Mouse (Mus musculus) forebrain, embryonic 16.5 days (tissue): ENCODE data around the gene Coq2. TPM values are rescaled to one million over a fixed set of nuclear protein-coding genes. Genes with fewer than 3 reads are reported as not detected.

Source experiments
- ATAC-seq: fragments of 200-750 bp; cut with Nextera tagmentation; 2 replicates; pipeline ENCODE4 v1.8.0; 2017; ENCODE audit warnings: mild to moderate bottlenecking, moderate library complexity
- H3K27ac ChIP-seq: fragments of 300-500 bp; sonication (generic); 2 replicates; pipeline ENCODE4 v1.5.1; 2014; ENCODE audit warnings: low read length, control low read depth
- H3K27me3 ChIP-seq: fragments of 300-500 bp; sonication (generic); replicated peaks from 2 replicates; pipeline ENCODE4 v1.6.1; 2014; ENCODE audit warnings: low read length; ENCODE audit not compliant: control insufficient read depth, insufficient read depth
- H3K36me3 ChIP-seq: fragments of 300-500 bp; sonication (generic); 2 replicates; pipeline ENCODE4 v1.6.1; 2014; ENCODE audit not compliant: control insufficient read depth, insufficient read depth
- H3K4me1 ChIP-seq: fragments of 300-500 bp; sonication (generic); replicated peaks from 2 replicates; pipeline ENCODE4 v1.6.1; 2014; ENCODE audit warnings: low read length; ENCODE audit not compliant: control insufficient read depth, insufficient read depth
- H3K4me2 ChIP-seq: fragments of 300-500 bp; sonication (generic); 2 replicates; pipeline ENCODE4 v1.6.1; 2014; ENCODE audit warnings: mild to moderate bottlenecking, low read length, control low read depth
- H3K4me3 ChIP-seq: fragments of 300-500 bp; sonication (generic); replicated peaks from 2 replicates; pipeline ENCODE4 v1.5.1; 2014; ENCODE audit warnings: mild to moderate bottlenecking, low read length, control low read depth
- H3K9ac ChIP-seq: fragments of 300-500 bp; sonication (generic); replicated peaks from 2 replicates; pipeline ENCODE4 v1.6.1; 2014; ENCODE audit warnings: low read depth, low read length, control low read depth
- H3K9me3 ChIP-seq: fragments of 300-500 bp; sonication (generic); 2 replicates; pipeline ENCODE4 v1.6.1; 2016; ENCODE audit warnings: low read length; ENCODE audit not compliant: control insufficient read depth
- WGBS: fragments of 180-500 bp; shearing (Covaris S2); extraction: QIAGEN DNeasy Blood & Tissue Kit; methylation state at CpG from one replicate; pipeline ENCODE4 v1.1.7; 2014; 5-methylcytosine and 5-hydroxymethylcytosine counted together
- polyA plus RNA-seq: library from polyadenylated mRNA; unstranded; fragments of >200 nt; fragmentation: Nextera tagmentation; extraction: Ambion mirVana; gene quantifications from 2 replicates; pipeline ENCODE4 v1.2.1, GENCODE M21; 2015

The Coq2 gene
- polyA plus RNA-seq, result 43.3 and 47.9 TPM in 2 replicates

- no peaks in the 10 kb centered on the region for H3K9me3 ChIP-seq
- H3K4me2 ChIP-seq, result peak within 1 kb of the TSS; percentile 84
- peaks cover 15% of the 10 kb centered on the region for H3K4me1 ChIP-seq
- peak; percentile 27; the same call in 1 of the 2 replicates for ATAC-seq
- peak within 1 kb of the TSS; percentile 81 for H3K4me3 ChIP-seq
- peak within 1 kb of the TSS; percentile 33; the same call in 1 of the 2 replicates for H3K27ac ChIP-seq
- no peaks in the 10 kb centered on the region for H3K27me3 ChIP-seq
- H3K9ac ChIP-seq, result peak within 1 kb of the TSS; percentile 92
- 10% methylated on average over 17 of the region's 17 CpGs for WGBS
- H3K36me3 ChIP-seq, result no peaks in the 10 kb centered on the region
These were observed at the start of gene Coq2 for GRCm38 (mm10) chr5:100674711-100675376. Gene Coq2, minus strand, starts transcription at chr5:100675140.

- peak within 1 kb of the TSS; percentile 98 for H3K4me2 ChIP-seq
- H3K27me3 ChIP-seq, result peaks cover 3% of the 10 kb centered on the region; the same call in 1 of the 2 replicates
- H3K9me3 ChIP-seq, result no peaks in the 10 kb centered on the region
- H3K36me3 ChIP-seq, result no peaks in the 10 kb centered on the region
- H3K4me3 ChIP-seq, result peak within 1 kb of the TSS; percentile 55
- H3K27ac ChIP-seq, result no peak within 1 kb of the TSS
- H3K9ac ChIP-seq, result peak within 1 kb of the TSS; percentile 59
- ATAC-seq, result peak; percentile 75
- H3K4me1 ChIP-seq, result peaks cover 13% of the 10 kb centered on the region
- under 1% methylated on average over 40 of the region's 56 CpGs for WGBS
These were observed 44.5 kb upstream of the Coq2 start, which contains the start of gene Hpse for GRCm38 (mm10) chr5:100719235-100720088. Gene Hpse, minus strand, starts transcription at chr5:100719716.

DNA sequence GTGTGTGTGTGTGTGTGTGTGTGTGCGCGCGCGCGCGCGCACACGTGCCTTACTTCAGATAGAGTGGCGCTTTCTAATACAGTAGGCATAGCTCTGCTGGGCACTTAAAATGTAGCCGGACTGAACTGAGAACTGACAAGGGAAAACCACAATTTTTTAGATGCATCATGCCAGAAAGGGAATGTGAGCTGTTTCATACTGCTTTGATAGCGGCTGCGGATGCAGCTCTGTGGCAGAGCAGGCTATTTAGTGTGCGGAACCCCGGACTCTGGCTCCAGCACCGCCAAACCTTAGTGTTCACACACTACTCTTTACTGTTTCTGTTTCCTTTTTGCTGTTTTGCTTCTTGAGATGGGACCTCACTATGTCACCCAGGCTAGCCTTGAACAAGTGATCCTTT is 41.8 kb upstream of the Coq2 start:
- ATAC-seq, result no peak
- peaks cover 3% of the 10 kb centered on the region; the same call in 1 of the 2 replicates for H3K27me3 ChIP-seq
- H3K4me3 ChIP-seq, result no peak overlapping the region
- no peaks in the 10 kb centered on the region for H3K36me3 ChIP-seq
- peaks cover 13% of the 10 kb centered on the region for H3K4me1 ChIP-seq
- no peak overlapping the region for H3K9ac ChIP-seq
- no peak overlapping the region for H3K27ac ChIP-seq
- WGBS, result 93% methylated on average over 15 of the region's 15 CpGs
- no peaks in the 10 kb centered on the region for H3K9me3 ChIP-seq
- no peak overlapping the region for H3K4me2 ChIP-seq

DNA sequence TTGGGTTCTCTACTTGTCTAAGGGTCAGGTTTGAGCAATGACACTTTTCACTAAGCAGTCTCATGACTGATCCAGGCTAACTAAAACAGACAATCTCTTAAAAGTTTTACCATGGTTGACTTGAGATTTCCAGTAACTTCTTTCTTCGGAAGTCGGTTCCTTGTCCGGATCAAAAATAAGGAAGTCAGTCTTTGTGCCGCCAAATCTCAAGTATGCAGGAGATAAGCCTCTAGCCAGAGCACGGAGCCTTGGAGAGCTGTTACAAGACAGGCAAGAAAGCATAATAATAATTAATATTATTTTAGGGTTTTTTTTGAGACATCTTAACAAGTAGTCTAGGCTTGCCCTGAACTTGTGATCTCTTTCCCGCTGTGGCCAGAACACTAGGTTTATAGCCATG is 36.3 kb upstream of the Coq2 start:
- H3K36me3 ChIP-seq, result no peaks in the 10 kb centered on the region
- H3K27me3 ChIP-seq, result no peaks in the 10 kb centered on the region
- no peak overlapping the region for H3K4me3 ChIP-seq
- no peak overlapping the region for H3K4me2 ChIP-seq
- no peaks in the 10 kb centered on the region for H3K9me3 ChIP-seq
- no peaks in the 10 kb centered on the region for H3K4me1 ChIP-seq
- no peak overlapping the region for H3K27ac ChIP-seq
- no peak for ATAC-seq
- no peak overlapping the region for H3K9ac ChIP-seq
- WGBS, result 90% methylated on average over 6 of the region's 6 CpGs

- 66% methylated on average over 2 of the region's 2 CpGs for WGBS
- no peak overlapping the region for H3K9ac ChIP-seq
- no peaks in the 10 kb centered on the region for H3K27me3 ChIP-seq
- H3K36me3 ChIP-seq, result no peaks in the 10 kb centered on the region
- H3K27ac ChIP-seq, result no peak overlapping the region
- H3K4me3 ChIP-seq, result no peak overlapping the region
- H3K9me3 ChIP-seq, result no peaks in the 10 kb centered on the region
- H3K4me2 ChIP-seq, result no peak overlapping the region
- ATAC-seq, result no peak
- no peaks in the 10 kb centered on the region for H3K4me1 ChIP-seq
These were observed 35.1 kb upstream of the Coq2 start for GRCm38 (mm10) chr5:100710012-100710411.

DNA sequence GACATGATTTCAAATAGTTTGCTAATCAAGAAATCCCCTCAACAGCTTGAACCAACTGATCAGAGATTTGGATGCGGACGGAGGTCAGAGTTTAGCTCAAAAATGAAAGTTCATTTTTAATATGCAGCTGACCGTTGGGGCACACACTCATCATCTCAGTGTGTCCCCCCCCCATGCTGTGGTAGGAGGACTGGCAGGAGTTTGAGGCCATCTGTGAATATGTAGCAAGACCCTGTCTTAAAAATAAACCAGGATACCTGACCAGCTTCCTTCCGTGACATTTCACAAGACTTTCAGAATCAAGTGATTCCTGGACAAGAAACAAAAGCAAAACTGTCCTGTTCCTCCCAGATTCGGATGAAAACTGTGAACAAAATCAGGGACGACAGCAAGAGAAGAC is 34.1 kb upstream of the Coq2 start:
- no peak overlapping the region for H3K9ac ChIP-seq
- H3K4me3 ChIP-seq, result no peak overlapping the region
- H3K9me3 ChIP-seq, result no peaks in the 10 kb centered on the region
- H3K27ac ChIP-seq, result no peak overlapping the region
- no peaks in the 10 kb centered on the region for H3K4me1 ChIP-seq
- H3K4me2 ChIP-seq, result no peak overlapping the region
- H3K36me3 ChIP-seq, result no peaks in the 10 kb centered on the region
- H3K27me3 ChIP-seq, result no peaks in the 10 kb centered on the region
- WGBS, result 93% methylated on average over 6 of the region's 6 CpGs
- ATAC-seq, result no peak

GRCm38 (mm10) chr5:100706675-100707074 is 31.7 kb upstream of the Coq2 start:
- Histone ChIP-seq H3K27me3 (no peaks in the 10 kb centered on the region), H3K27ac (no peak overlapping the region), H3K4me2 (no peak overlapping the region), H3K4me1 (no peaks in the 10 kb centered on the region), H3K9ac (no peak overlapping the region), H3K4me3 (no peak overlapping the region), H3K36me3 (no peaks in the 10 kb centered on the region), H3K9me3 (no peaks in the 10 kb centered on the region)
- ATAC-seq, result no peak
- 66% methylated on average over 8 of the region's 8 CpGs for WGBS

- no peak overlapping the region for H3K4me2 ChIP-seq
- no peaks in the 10 kb centered on the region for H3K9me3 ChIP-seq
- ATAC-seq, result no peak
- no peak overlapping the region for H3K9ac ChIP-seq
- H3K36me3 ChIP-seq, result no peaks in the 10 kb centered on the region
- no peak overlapping the region for H3K27ac ChIP-seq
- H3K4me3 ChIP-seq, result no peak overlapping the region
- H3K27me3 ChIP-seq, result no peaks in the 10 kb centered on the region
- no peaks in the 10 kb centered on the region for H3K4me1 ChIP-seq
- WGBS, result 98% methylated on average over 2 of the region's 2 CpGs
These were observed 29.3 kb upstream of the Coq2 start for GRCm38 (mm10) chr5:100704272-100704671.

- no peak overlapping the region for H3K9ac ChIP-seq
- WGBS, result 96% methylated on average over 3 of the region's 3 CpGs
- no peak overlapping the region for H3K27ac ChIP-seq
These were observed 27.4 kb upstream of the Coq2 start for GRCm38 (mm10) chr5:100702325-100702724.

More at GRCm38 (mm10) chr5:100702325-100702724, 27.4 kb upstream of the Coq2 start:
- no peak overlapping the region for H3K4me3 ChIP-seq
- no peaks in the 10 kb centered on the region for H3K27me3 ChIP-seq
- H3K4me2 ChIP-seq, result no peak overlapping the region
- H3K36me3 ChIP-seq, result no peaks in the 10 kb centered on the region
- no peaks in the 10 kb centered on the region for H3K9me3 ChIP-seq
- H3K4me1 ChIP-seq, result no peaks in the 10 kb centered on the region
- no peak for ATAC-seq
